Mouse (Mus musculus) midbrain, embryonic 10.5 days (tissue): ENCODE results near the gene Tnnc2. TPM values are rescaled to one million over a fixed set of nuclear protein-coding genes. Genes with fewer than 3 reads are reported as not detected.
A peak's percentile ranks its signal among the peaks of the same experiment; 100 is the strongest.

Experiments used
- DNase-seq: peaks from one replicate; pipeline ENCODE4 v3.0.0-alpha.2; 2017; ENCODE audit warnings: low spot score
- H3K27ac ChIP-seq: fragments of 300-500 bp; sonication (generic); replicated peaks from 2 replicates; pipeline ENCODE4 v1.5.1; 2016; ENCODE audit warnings: mild to moderate bottlenecking
- H3K27me3 ChIP-seq: fragments of 300-500 bp; sonication (generic); 2 replicates; pipeline ENCODE4 v1.6.1; 2016; ENCODE audit warnings: low read depth, mild to moderate bottlenecking; ENCODE audit not compliant: poor library complexity, severe bottlenecking
- H3K36me3 ChIP-seq: fragments of 300-500 bp; sonication (generic); 2 replicates; pipeline ENCODE4 v1.6.1; 2016; ENCODE audit warnings: mild to moderate bottlenecking, moderate library complexity
- H3K4me1 ChIP-seq: fragments of 300-500 bp; sonication (generic); 2 replicates; pipeline ENCODE4 v1.6.1; 2016
- H3K4me3 ChIP-seq: fragments of 300-500 bp; sonication (generic); 2 replicates; pipeline ENCODE4 v1.5.1; 2016; ENCODE audit warnings: mild to moderate bottlenecking, moderate library complexity
- H3K9me3 ChIP-seq: fragments of 300-500 bp; sonication (generic); replicated peaks from 2 replicates; pipeline ENCODE4 v1.6.1; 2016; ENCODE audit warnings: mild to moderate bottlenecking
- WGBS: fragments of 180-500 bp; shearing (Covaris S2); methylation state at CpG from one replicate; pipeline ENCODE4 v1.1.7; 2016; 5-methylcytosine and 5-hydroxymethylcytosine counted together
- polyA plus RNA-seq: library from polyadenylated mRNA; unstranded; fragments of >200 nt; fragmentation: Nextera tagmentation; extraction: Ambion mirVana; gene quantifications from 2 replicates; pipeline ENCODE4 v1.2.1, GENCODE M21; 2016

The Tnnc2 gene
- polyA plus RNA-seq, 1 experiment from 2014 or later = not detected

- 75% methylated on average over 4 of the region's 4 CpGs for WGBS
- Histone ChIP-seq H3K27me3 (peaks cover 10% of the 10 kb centered on the region; the same call in 1 of the 2 replicates), H3K36me3 (no peaks in the 10 kb centered on the region), H3K4me1 (peaks cover 23% of the 10 kb centered on the region), H3K27ac (no peak overlapping the region), H3K9me3 (no peaks in the 10 kb centered on the region), H3K4me3 (no peak overlapping the region)
- no peak for DNase-seq
Measured at GRCm38 (mm10) chr2:164781876-164782275, 2.1 kb upstream of the Tnnc2 start.

GRCm38 (mm10) chr2:164778809-164779208 is 958 bp downstream of the Tnnc2 start:
- DNase-seq = no peak
- Histone ChIP-seq H3K4me1 (no peaks in the 10 kb centered on the region), H3K9me3 (no peaks in the 10 kb centered on the region), H3K36me3 (no peaks in the 10 kb centered on the region), H3K27ac (no peak overlapping the region), H3K4me3 (no peak overlapping the region), H3K27me3 (no peaks in the 10 kb centered on the region)
- 88% methylated on average over 7 of the region's 7 CpGs for WGBS

- Histone ChIP-seq H3K27ac (no peak overlapping the region), H3K36me3 (peaks cover 6% of the 10 kb centered on the region), H3K27me3 (no peaks in the 10 kb centered on the region), H3K9me3 (no peaks in the 10 kb centered on the region), H3K4me3 (no peak overlapping the region), H3K4me1 (no peaks in the 10 kb centered on the region; the same call in 1 of the 2 replicates)
- DNase-seq = no peak
- 94% methylated on average over 11 of the region's 11 CpGs for WGBS
Measured at GRCm38 (mm10) chr2:164778015-164778287, 1.8 kb downstream of the Tnnc2 start.

- H3K27me3 ChIP-seq = no peaks in the 10 kb centered on the region
- H3K36me3 ChIP-seq = peaks cover 11% of the 10 kb centered on the region
- no peak for DNase-seq
- H3K27ac ChIP-seq = no peak overlapping the region
- H3K4me1 ChIP-seq = no peaks in the 10 kb centered on the region; the same call in 1 of the 2 replicates
- 86% methylated on average over 30 of the region's 30 CpGs for WGBS
- no peaks in the 10 kb centered on the region for H3K9me3 ChIP-seq
- no peak overlapping the region for H3K4me3 ChIP-seq
Measured at GRCm38 (mm10) chr2:164777246-164778014, 2.3 kb downstream of the Tnnc2 start.

- H3K9me3 ChIP-seq = no peaks in the 10 kb centered on the region
- peaks cover 17% of the 10 kb centered on the region for H3K36me3 ChIP-seq
- no peaks in the 10 kb centered on the region for H3K27me3 ChIP-seq
- DNase-seq = no peak
- WGBS = 64% methylated on average over 17 of the region's 17 CpGs
- H3K27ac ChIP-seq = no peak overlapping the region
- H3K4me1 ChIP-seq = peaks cover 6% of the 10 kb centered on the region
- H3K4me3 ChIP-seq = no peak overlapping the region
Measured at GRCm38 (mm10) chr2:164776801-164777200, 3.0 kb downstream of the Tnnc2 start.

GRCm38 (mm10) chr2:164776130-164776529 is 3.6 kb downstream of the Tnnc2 start:
- Histone ChIP-seq H3K4me3 (no peak overlapping the region), H3K27me3 (no peaks in the 10 kb centered on the region), H3K27ac (no peak overlapping the region), H3K9me3 (no peaks in the 10 kb centered on the region), H3K36me3 (peaks cover 24% of the 10 kb centered on the region), H3K4me1 (peaks cover 13% of the 10 kb centered on the region)
- DNase-seq = no peak
- 90% methylated on average over 6 of the region's 6 CpGs for WGBS

- no peak for DNase-seq
- Histone ChIP-seq H3K27ac (no peak overlapping the region), H3K4me1 (peaks cover 26% of the 10 kb centered on the region), H3K4me3 (no peak overlapping the region), H3K27me3 (no peaks in the 10 kb centered on the region), H3K36me3 (peaks cover 30% of the 10 kb centered on the region), H3K9me3 (no peaks in the 10 kb centered on the region)
- WGBS = 89% methylated on average over 5 of the region's 5 CpGs
Measured at GRCm38 (mm10) chr2:164773989-164774364, 5.8 kb downstream of the Tnnc2 start.

GRCm38 (mm10) chr2:164773229-164773988 is 6.4 kb downstream of the Tnnc2 start:
- no peaks in the 10 kb centered on the region for H3K9me3 ChIP-seq
- DNase-seq = no peak
- WGBS = 83% methylated on average over 14 of the region's 14 CpGs
- H3K27ac ChIP-seq = no peak overlapping the region
- peaks cover 31% of the 10 kb centered on the region for H3K36me3 ChIP-seq
- H3K4me3 ChIP-seq = no peak overlapping the region
- peaks cover 26% of the 10 kb centered on the region for H3K4me1 ChIP-seq
- no peaks in the 10 kb centered on the region for H3K27me3 ChIP-seq

GRCm38 (mm10) chr2:164771123-164771522 is 8.6 kb downstream of the Tnnc2 start:
- no peaks in the 10 kb centered on the region for H3K27me3 ChIP-seq
- no peaks in the 10 kb centered on the region for H3K9me3 ChIP-seq
- H3K4me3 ChIP-seq = peak overlapping the region; percentile 99
- peaks cover 26% of the 10 kb centered on the region for H3K4me1 ChIP-seq
- H3K36me3 ChIP-seq = peaks cover 54% of the 10 kb centered on the region
- H3K27ac ChIP-seq = peak overlapping the region; percentile 98
- 84% methylated on average over 8 of the region's 8 CpGs for WGBS
- DNase-seq = no peak

GRCm38 (mm10) chr2:164770279-164770678 is 9.5 kb downstream of the Tnnc2 start:
- 6% methylated on average over 15 of the region's 15 CpGs for WGBS
- DNase-seq = no peak

GRCm38 (mm10) chr2:164769258-164770037 is 10.3 kb downstream of the Tnnc2 start, which contains the start of gene Ube2c:
Ube2c (plus strand) TSS chr2:164769898.
- Histone ChIP-seq H3K36me3 (peaks cover 70% of the 10 kb centered on the region), H3K9me3 (no peaks in the 10 kb centered on the region), H3K27ac (peak within 1 kb of the TSS; percentile 98), H3K27me3 (no peaks in the 10 kb centered on the region), H3K4me3 (peak within 1 kb of the TSS; percentile 99), H3K4me1 (peaks cover 26% of the 10 kb centered on the region)
- WGBS = 2% methylated on average over 53 of the region's 53 CpGs
- DNase-seq = peak; percentile 99

More at GRCm38 (mm10) chr2:164770279-164770678, 9.5 kb downstream of the Tnnc2 start:
- peak overlapping the region; percentile 99 for H3K4me3 ChIP-seq
- no peaks in the 10 kb centered on the region for H3K9me3 ChIP-seq
- H3K4me1 ChIP-seq = peaks cover 26% of the 10 kb centered on the region
- no peaks in the 10 kb centered on the region for H3K27me3 ChIP-seq
- H3K36me3 ChIP-seq = peaks cover 62% of the 10 kb centered on the region
- peak overlapping the region; percentile 98 for H3K27ac ChIP-seq

- Histone ChIP-seq H3K9me3 (no peaks in the 10 kb centered on the region), H3K27me3 (no peaks in the 10 kb centered on the region), H3K27ac (no peak overlapping the region), H3K4me1 (peaks cover 26% of the 10 kb centered on the region), H3K36me3 (peaks cover 74% of the 10 kb centered on the region), H3K4me3 (no peak overlapping the region)
- no peak for DNase-seq
- 95% methylated on average over 15 of the region's 15 CpGs for WGBS
Measured at GRCm38 (mm10) chr2:164767812-164768540, 11.8 kb downstream of the Tnnc2 start.
